Mouse (Mus musculus): Measurements from ENCODE around the gene Eps8l3. TPM values are rescaled to one million over a fixed set of nuclear protein-coding genes. Genes with fewer than 3 reads are reported as not detected.

Gene Eps8l3
- 0.02 and 0.04 TPM in 2 replicates for polyA plus RNA-seq (2012; rRNA removed)

DNA sequence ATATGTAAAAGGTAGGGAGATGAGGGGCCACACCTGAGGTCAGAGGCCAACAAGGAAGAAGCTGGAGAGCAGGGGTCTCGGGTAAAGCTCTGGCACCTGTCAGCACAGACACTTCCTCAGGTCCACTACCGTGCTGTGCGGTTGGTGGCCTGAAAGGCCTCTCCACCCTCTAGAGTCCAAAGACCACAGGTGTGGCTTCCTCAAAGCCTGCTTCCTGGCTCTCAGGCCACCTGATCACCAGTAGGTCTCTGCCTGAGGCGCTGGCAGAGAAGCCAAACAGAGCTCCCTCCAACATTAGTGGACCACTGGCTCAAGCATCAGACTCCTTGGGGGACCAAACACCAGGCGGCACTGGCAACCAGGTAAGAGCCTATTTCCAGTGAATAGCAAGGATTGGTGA is at the start of gene Eps8l3:
Gene Eps8l3 (plus strand): TSS at position 225 of the 400 bp plus-strand sequence.

DNA sequence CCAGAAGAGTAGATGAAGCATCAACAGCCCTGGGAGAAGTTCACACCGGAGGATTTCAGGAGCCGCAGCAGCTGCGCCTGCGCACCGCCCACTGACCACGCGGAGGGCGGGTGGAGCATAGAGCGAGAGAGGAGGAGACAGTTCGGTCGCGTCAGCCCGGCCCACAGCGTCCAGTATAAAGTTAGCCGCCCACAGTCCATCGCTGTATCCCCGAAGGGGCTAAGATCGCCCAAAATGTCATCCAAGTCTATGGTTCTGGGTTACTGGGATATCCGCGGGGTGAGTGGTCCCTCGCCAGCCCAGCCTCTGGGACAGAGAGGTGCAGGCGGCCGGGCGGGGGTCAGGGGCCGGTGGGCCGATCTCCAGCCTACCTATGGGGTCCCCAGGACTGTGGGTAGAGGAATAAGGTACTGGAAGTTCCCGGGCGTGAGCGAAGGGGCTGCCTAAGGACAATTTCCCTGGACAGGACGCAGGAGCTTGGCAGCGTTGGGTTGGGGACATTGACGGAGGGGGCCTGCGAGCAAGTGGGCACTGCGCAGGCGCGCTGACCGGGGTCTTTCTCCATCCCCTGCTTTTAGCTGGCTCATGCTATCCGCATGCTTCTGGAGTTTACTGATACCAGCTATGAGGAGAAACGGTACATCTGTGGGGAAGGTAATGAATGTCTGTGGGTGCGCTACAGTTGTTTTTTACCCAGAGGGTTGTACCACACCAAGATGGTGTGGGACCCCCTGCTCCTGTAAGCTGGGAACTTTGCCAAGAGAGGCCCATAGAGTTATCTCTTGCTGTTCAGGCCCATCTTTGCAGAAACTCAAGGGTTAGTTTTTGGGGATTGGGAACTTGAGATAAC is 18.9 kb downstream of the Eps8l3 start, which contains the start of gene Gstm5:
Gene Gstm5 (plus strand): TSS at position 102 of the 850 bp plus-strand sequence.

DNA sequence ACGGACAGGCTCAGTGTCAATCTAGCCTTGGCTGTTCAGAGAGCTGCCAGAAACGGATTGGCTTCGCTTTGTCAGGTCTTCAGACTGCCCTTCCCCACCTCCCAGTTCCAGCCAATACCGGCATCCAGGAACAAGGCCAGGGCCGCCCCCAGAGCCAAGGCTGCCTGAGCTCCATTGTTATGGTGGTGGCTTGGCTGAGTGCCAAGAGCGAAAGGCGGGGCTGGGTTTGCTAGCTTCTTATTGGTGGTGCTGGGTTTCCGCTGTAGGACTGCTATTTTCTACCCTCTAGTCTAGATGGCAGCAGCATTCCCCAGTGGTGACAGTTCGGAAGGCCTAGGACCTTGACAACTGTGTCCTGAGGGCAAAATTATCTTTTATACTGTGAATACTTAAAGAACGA is 54.6 kb downstream of the Eps8l3 start, which contains the start of gene Gstm7:
Gene Gstm7 (minus strand): TSS at position 148 of the 400 bp plus-strand sequence.

Other genes with a start within 250 kb of the Eps8l3 start
- not detected in 2 replicates for gene Gm10961, start 245.9 kb upstream of the Eps8l3 start, polyA plus RNA-seq (2012; rRNA removed)
- 179 and 196 TPM in 2 replicates for gene Strip1, start 245.5 kb upstream of the Eps8l3 start, polyA plus RNA-seq (2012; rRNA removed)
- 177 and 191 TPM in 2 replicates for gene Ahcyl1, start 180.7 kb upstream of the Eps8l3 start, polyA plus RNA-seq (2012; rRNA removed)
- 8.8 and 12.0 TPM in 2 replicates for gene Csf1, start 116.8 kb upstream of the Eps8l3 start, polyA plus RNA-seq (2012; rRNA removed)
- 168 and 169 TPM in 2 replicates for gene Gstm5, start 18.6 kb downstream of the Eps8l3 start, polyA plus RNA-seq (2012; rRNA removed)
- 56.6 and 73.7 TPM in 2 replicates for gene Gstm7, start 54.6 kb downstream of the Eps8l3 start, polyA plus RNA-seq (2012; rRNA removed)
- gene Gstm6, start 66.5 kb downstream of the Eps8l3 start, polyA plus RNA-seq (2012; rRNA removed) = 7.6 and 7.7 TPM in 2 replicates
- not detected in 2 replicates for gene Gstm3, start 92.1 kb downstream of the Eps8l3 start, polyA plus RNA-seq (2012; rRNA removed)
- gene Gstm2, start 109.2 kb downstream of the Eps8l3 start, polyA plus RNA-seq (2012; rRNA removed) = 7.4 and 14.7 TPM in 2 replicates
- gene Gstm1, start 140.7 kb downstream of the Eps8l3 start, polyA plus RNA-seq (2012; rRNA removed) = 30.5 and 36.0 TPM in 2 replicates
- 12.5 and 13.8 TPM in 2 replicates for gene Gstm4, start 167.7 kb downstream of the Eps8l3 start, polyA plus RNA-seq (2012; rRNA removed)
- 99.0 and 107 TPM in 2 replicates for gene Ampd2, start 209.4 kb downstream of the Eps8l3 start, polyA plus RNA-seq (2012; rRNA removed)
- gene Gnat2, start 215.6 kb downstream of the Eps8l3 start, polyA plus RNA-seq (2012; rRNA removed) = 0.11 and 0.16 TPM in 2 replicates